Mouse (Mus musculus) embryonic fibroblast, embryonic 13.5 days (primary cell): ENCODE data around the gene Amd1. TPM values are rescaled to one million over a fixed set of nuclear protein-coding genes. Genes with fewer than 3 reads are reported as not detected.
A peak's percentile ranks its signal among the peaks of the same experiment; 100 is the strongest.
"Not testable (repeated sequence)": the region's sequence is repeated elsewhere in the genome, so short reads cannot be mapped to it uniquely, and the experiment has no call there.

Experiments used
- H3K27ac ChIP-seq: 2 replicates; pipeline ENCODE4 v1.5.1; 2012; ENCODE audit warnings: low read length, control low read depth, inconsistent platforms; ENCODE audit not compliant: insufficient read depth
- H3K4me1 ChIP-seq: 2 replicates; pipeline ENCODE4 v1.6.1; 2011; ENCODE audit warnings: low read length; ENCODE audit not compliant: control insufficient read depth, insufficient read depth
- H3K4me3 ChIP-seq: 2 replicates; pipeline ENCODE4 v1.5.1; 2011; ENCODE audit warnings: mild to moderate bottlenecking, control low read depth, low read length; ENCODE audit not compliant: insufficient read depth
- CTCF ChIP-seq: IDR thresholded peaks from 2 replicates; pipeline ENCODE4 v1.5.1; 2011; ENCODE audit warnings: mild to moderate bottlenecking, control low read depth, low read length, moderate library complexity, borderline replicate concordance; ENCODE audit not compliant: insufficient read depth
- POLR2A ChIP-seq: IDR thresholded peaks from 2 replicates; pipeline ENCODE4 v1.6.1; 2011; ENCODE audit warnings: low read depth, mild to moderate bottlenecking, control low read depth, low read length, moderate library complexity
- polyA plus RNA-seq: library from polyadenylated mRNA; stranded (reverse); fragments of >200 nt; gene quantifications from 2 replicates; pipeline ENCODE4 v1.2.4, GENCODE M21; 2011; ENCODE audit warnings: low read depth; ENCODE audit not compliant: missing spikeins, insufficient read length

The Amd1 gene
- polyA plus RNA-seq, 1 experiment = 74.7 TPM

DNA sequence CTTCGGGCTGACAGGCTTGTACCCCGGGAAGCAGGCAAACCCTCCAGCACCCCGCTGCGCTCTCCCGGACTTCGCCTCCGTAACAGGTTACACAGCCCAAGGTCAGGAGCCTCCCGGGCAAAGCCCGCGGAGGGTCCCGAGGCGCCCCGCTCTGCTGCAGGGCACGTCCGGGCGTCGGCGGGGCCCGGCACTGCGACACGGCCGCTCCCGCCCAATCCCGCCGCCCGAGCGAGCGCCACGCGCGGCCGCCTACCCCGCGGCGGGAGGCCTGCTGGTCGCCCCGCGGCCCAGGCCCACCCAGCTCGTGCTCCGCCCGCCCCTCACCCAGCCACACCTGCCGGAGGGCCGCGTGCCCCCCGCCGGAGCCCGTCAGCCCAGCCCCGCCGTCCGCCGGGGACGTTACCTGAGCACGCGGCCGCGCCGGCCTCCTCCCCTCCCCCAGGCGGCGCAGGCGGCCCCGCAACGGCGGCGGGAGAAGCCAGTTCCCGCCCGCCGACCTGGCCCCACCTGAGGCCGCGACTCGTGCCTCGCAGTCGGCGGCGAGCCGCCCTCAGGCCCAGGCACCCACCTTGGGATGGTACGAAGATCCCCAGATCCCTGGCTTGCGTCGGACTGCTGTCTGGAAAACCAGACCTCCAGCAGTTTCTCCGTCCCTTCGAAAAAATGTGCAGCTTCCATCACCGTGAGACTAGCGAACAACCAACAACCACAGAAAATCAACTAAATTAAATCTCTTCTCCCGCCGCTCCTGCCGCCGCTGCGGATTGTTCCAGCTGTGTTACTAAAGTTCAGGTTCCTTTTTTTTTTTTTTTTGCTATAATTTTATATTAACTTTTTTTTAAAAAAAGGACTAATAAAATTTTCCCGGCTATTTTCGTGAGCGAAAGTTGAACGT is 558 bp downstream of the Amd1 start:
- 0 out of 2 replicates have a peak, but pooled peaks have one; percentile 3 for TF ChIP-seq POLR2A
- peak overlapping the region; percentile 94 for H3K4me3 ChIP-seq
- H3K27ac ChIP-seq = peak overlapping the region; percentile 44
- not testable (repeated sequence) for H3K4me1 ChIP-seq

DNA sequence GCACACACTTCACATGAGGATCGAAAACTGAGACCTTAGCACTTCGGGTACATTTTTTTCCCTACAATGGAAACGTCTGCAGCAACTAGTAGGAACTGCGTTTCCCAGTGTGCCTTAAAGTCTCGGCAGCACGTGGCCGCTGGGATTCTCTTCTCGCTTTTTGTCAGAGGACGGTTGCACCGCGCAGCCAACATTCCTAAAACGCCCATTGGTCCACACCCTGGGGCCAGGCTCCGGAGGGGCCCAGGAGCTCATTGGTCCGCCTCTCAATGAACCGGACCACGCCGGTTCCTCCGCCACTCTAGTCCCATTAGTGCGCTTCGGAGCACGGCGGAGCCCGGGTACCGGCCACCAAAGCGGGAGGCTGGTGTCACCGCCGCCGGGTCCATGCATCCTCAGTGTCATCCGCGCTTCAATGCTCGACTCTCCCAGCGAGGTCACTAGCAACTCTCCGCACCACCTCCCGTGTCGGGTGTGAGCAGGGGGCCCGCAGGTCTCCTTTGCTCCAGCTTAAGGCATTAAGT is 1.3 kb downstream of the Amd1 start:
- TF ChIP-seq POLR2A = peak; percentile 81
- no peak for TF ChIP-seq CTCF
- H3K27ac ChIP-seq = peak overlapping the region; percentile 44

DNA sequence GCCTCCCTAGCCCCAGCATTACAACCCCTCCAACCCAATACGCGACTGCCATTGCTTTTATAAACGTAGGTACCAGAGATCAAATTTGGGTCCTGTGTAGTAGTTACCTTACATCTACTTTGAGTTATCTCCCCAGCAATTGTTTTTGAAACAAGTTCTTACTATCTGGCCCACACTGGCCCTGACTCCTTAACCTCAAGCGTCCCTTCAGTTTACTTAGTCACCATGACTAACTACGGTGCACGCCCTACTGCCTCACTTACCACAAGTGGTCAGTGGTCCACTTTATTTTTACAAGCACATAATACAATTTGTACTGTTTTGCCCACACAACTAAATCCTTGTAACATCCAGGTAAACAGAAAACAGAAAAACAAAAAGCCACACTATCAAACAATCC is 9.3 kb downstream of the Amd1 start:
- no peaks in the 10 kb centered on the region; the same call in none of the 2 replicates for H3K4me1 ChIP-seq
- no peak overlapping the region for H3K4me3 ChIP-seq
- no peak overlapping the region for H3K27ac ChIP-seq
- TF ChIP-seq CTCF = no peak
- TF ChIP-seq POLR2A = no peak

More for the DNA sequence above, 1.3 kb downstream of the Amd1 start:
- Histone ChIP-seq H3K4me1 (no peaks in the 10 kb centered on the region; the same call in 1 of the 2 replicates), H3K4me3 (peak overlapping the region; percentile 94)

DNA sequence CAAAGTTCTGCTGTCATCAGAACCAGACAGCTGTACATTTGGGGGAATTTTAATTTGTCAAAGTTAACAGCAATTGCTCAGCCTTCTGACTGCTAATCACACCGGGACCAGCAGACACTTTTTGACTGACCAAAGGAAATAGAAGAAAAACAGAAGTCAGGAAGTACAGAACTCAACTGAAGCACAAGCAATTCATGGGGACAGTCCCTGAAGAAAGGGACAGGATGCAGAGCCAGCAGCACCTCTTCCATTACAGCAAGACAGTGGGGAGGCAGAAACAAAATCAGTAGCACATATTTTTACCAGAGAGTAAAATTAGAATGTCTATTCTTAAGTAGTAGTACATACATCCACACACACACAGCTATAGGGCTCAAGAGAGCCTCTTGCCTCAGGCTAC is 15.2 kb downstream of the Amd1 start:
- no peak for TF ChIP-seq POLR2A
- no peak for TF ChIP-seq CTCF
- H3K4me1 ChIP-seq = no peaks in the 10 kb centered on the region
- no peak overlapping the region for H3K27ac ChIP-seq
- no peak overlapping the region for H3K4me3 ChIP-seq

DNA sequence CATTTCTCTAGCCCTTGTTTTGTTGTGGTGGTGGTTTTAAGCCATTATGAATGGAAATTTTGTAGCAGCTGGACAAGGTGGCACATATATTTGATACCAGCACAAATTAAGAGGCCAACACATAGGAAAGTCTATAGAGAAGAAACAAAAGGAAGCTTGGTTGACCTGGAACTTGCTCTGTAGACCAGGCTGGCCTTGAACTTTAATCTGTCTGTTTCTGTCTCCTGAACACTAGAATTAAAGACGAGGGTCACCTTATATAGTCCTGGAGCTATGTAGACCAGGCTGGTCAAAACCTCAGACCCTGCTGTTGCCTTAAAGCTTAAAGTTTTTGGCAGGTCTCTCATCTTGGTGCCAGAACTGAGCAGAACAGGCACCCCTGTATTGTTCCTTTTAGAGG is 16.4 kb downstream of the Amd1 start:
- no peaks in the 10 kb centered on the region for H3K4me1 ChIP-seq
- TF ChIP-seq CTCF = no peak
- no peak for TF ChIP-seq POLR2A
- H3K27ac ChIP-seq = no peak overlapping the region
- no peak overlapping the region for H3K4me3 ChIP-seq

DNA sequence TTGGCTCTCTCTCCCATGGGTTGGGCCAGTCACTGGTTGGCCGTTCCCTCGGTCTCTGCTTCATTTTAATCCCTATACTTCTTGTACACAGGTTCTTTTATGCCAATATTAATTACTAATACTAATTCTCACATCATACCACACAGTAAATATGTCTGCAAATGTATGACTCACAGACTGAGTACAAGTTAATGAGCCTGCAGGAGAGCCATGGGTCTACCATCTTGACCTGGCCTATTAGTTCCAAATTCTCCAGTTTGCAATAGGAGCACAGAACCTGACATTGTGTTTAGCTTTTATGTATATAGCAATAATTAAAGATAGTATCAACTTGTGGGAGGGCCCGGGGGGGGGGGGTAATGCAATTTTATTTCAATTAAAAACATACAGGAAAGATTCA is 17.0 kb downstream of the Amd1 start:
- Histone ChIP-seq H3K27ac (no peak overlapping the region), H3K4me3 (no peak overlapping the region)
- TF ChIP-seq POLR2A (no peak), CTCF (no peak)

DNA sequence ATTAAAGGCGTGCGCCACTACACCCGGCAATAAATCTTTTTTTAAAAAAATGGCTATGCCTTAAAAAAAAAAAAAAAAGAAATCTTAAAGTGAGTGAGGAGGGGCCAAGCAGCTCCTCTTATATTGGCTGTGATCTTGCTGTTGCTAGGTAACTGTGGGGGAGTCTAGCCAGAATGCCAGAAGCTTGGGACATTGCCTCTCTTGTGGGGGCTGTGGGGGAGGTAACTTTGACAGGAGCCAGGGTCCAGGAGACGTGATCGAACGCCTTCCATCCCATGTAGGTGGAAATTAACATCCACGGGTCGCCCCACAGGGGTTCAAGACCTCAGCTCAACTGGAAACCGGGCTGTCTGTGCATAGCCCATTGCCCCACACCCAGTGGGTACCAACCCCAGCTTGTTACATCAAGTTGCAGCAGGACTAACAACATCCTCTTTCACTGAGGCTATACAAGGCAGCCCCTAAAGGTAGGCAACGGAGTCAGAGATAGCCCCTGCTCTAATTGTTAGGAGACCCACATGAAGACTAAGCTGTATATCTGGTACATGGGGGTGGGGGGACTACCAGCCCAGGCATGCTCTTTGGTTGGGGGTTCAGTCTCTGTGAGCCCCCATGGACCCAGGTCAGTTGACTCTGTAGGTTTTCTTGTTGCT is 17.7 kb downstream of the Amd1 start:
- TF ChIP-seq POLR2A (no peak), CTCF (no peak)

More for the DNA sequence above, 17.0 kb downstream of the Amd1 start:
- H3K4me1 ChIP-seq = no peaks in the 10 kb centered on the region

DNA sequence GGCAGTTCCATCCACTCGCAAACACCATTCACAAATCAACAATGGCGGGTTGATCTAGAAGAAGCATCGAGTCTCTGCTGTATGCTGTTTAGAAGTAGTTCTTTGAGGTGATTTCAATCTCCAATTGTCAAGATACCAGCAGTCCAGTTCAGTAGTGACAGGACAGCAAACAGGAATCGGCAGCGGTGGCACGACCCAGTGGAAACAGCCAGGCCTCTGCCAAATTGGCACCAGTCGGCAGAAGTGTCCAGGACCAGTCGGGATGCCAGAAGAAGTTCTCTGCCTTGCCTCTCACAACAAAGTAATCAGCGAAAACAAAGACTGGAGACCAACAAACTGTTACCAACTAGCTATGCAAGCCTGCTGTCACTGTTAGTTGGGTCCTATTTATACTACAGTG is 18.4 kb downstream of the Amd1 start:
- Histone ChIP-seq H3K4me1 (no peaks in the 10 kb centered on the region), H3K4me3 (no peak overlapping the region), H3K27ac (no peak overlapping the region)
- TF ChIP-seq CTCF = no peak
- no peak for TF ChIP-seq POLR2A

More for the DNA sequence above, 17.7 kb downstream of the Amd1 start:
- Histone ChIP-seq H3K27ac (no peak overlapping the region), H3K4me1 (no peaks in the 10 kb centered on the region), H3K4me3 (no peak overlapping the region)

DNA sequence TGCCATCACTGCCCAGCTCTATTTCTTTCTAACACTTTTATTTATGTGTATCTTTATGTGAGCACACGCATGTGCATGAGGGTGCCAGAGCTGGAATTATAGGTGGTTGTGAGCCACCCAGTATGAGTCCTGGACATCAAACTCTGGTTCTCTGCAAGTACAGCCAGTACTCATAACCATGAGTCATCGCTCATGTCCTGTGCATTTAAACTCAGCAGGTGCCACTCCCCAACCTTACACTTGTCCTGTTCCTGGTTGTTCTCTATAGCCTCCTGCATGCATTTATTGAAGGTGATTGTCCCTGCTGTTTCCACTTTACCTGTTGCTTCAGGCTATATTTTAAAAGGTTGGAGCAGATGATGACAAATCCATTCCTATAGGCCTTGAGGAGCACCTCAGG is 20.4 kb downstream of the Amd1 start:
- no peaks in the 10 kb centered on the region for H3K4me1 ChIP-seq
- no peak overlapping the region for H3K27ac ChIP-seq
- TF ChIP-seq CTCF (no peak), POLR2A (no peak)
- no peak overlapping the region for H3K4me3 ChIP-seq

DNA sequence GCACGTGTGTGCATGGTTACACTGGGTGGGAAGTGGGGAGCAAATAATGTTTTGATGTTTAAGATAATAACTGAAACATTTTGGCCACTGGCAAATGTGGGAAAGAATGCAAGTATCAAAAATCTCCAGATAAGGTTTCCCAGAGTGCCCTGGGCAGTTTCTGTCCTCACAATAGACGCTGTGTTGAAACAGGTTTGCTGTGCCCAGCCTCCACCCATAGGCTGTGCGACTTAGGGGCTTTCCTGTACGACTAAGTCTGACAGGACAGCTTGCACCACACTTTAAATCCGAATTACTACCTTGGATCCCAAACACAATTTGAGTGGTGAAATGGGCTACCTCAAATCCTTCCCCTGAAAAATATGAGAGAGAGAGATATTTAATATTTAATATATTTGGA is 23.7 kb downstream of the Amd1 start:
- TF ChIP-seq POLR2A = no peak
- TF ChIP-seq CTCF = no peak
- Histone ChIP-seq H3K4me1 (no peaks in the 10 kb centered on the region), H3K4me3 (no peak overlapping the region), H3K27ac (no peak overlapping the region)
